ENCODE assay signal across 9 mouse cellular contexts in the genomic region with DNA sequence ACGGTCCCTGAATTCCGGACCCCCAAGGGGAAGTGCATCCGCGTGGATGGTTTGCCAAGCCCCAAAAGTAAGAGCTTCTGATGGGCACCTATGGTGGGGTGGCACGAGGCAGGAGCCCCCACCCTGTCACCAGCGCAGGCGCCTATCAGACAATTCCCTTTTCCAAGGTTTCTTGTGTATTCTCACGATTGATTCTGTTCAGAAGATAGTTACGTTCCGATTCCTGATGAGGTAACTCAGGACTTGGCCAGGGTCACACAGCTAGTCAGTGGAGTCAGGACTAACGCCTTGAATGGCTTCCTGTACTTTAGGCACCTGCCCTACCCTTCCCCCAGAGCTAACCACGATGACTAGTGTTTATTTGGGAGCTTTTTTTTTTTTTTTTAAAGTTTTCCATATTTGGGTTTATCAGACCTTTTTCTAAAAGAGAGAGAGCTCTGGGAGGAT. TPM values are rescaled to one million over a fixed set of nuclear protein-coding genes. Genes with fewer than 3 reads are reported as not detected.
DNase-seq lines count a peak whose midpoint lies in the region; ATAC-seq and TF ChIP-seq lines count a peak whose summit lies in the region.
"Had no signal": no experiment of that assay in that cellular context is flagged by ENCODE, and none has a peak within 500 bp of the region (broad histone marks: within the 10 kb centered on the region; RNA-seq: fewer than 3 reads in every experiment).

No protein-coding gene starts in this region.

- peak overlapping the region; percentile 90 for H3K27ac ChIP-seq in lung, postnatal 0 days (ENCODE audit: low read length)
- H3K27ac ChIP-seq in bone marrow, adult 2 months (ENCODE audit: control insufficient read depth, insufficient read depth, low read depth, low read length, poor library complexity), result peak overlapping the region; percentile 97
- H3K27ac ChIP-seq in stomach, postnatal 0 days (replicated peaks), result peak overlapping the region; percentile 65; the same call in 1 of the 2 replicates

- no peaks in the 10 kb centered on the region for H3K27me3 ChIP-seq in lung, postnatal 0 days (replicated peaks; ENCODE audit: insufficient read depth, low read length)
- no peaks in the 10 kb centered on the region for H3K27me3 ChIP-seq in stomach, postnatal 0 days (ENCODE audit: control insufficient read depth, insufficient read depth, low read length)

- ATAC-seq in lung, postnatal 0 days, result no peak
- ATAC-seq in stomach, postnatal 0 days (ENCODE audit: low FRiP score, low TSS enrichment), result no peak

- H3K4me1 ChIP-seq in lung, postnatal 0 days (ENCODE audit: insufficient read depth, low read depth, low read length), result peaks cover 49% of the 10 kb centered on the region
- H3K4me1 ChIP-seq in lung, adult 2 months (ENCODE audit: control insufficient read depth, insufficient read depth, low read length), result peaks cover 19% of the 10 kb centered on the region
- peaks cover 17% of the 10 kb centered on the region for H3K4me1 ChIP-seq in bone marrow, adult 2 months (ENCODE audit: control insufficient read depth, insufficient read depth, low read length)
- peaks cover 8% of the 10 kb centered on the region; the same call in 1 of the 2 replicates for H3K4me1 ChIP-seq in stomach, postnatal 0 days (replicated peaks; ENCODE audit: control insufficient read depth, insufficient read depth)

- 56% methylated on average over 12 of the region's 12 CpGs for WGBS in lung, postnatal 0 days
- WGBS in lung, adult 2 months, result 46% methylated on average over 12 of the region's 12 CpGs
- WGBS in bone marrow, adult 2 months, result 5% methylated on average over 12 of the region's 12 CpGs
- 72% methylated on average over 12 of the region's 12 CpGs for WGBS in stomach, postnatal 0 days

- no peak for TF ChIP-seq EP300 in lung, postnatal 0 days (IDR thresholded peaks at IDR 0.05)
- TF ChIP-seq EP300 in stomach, postnatal 0 days (optimal IDR thresholded peaks at IDR 0.05), result no peak

- no peak for TF ChIP-seq POLR2A in lung, adult 2 months (IDR thresholded peaks at IDR 0.05; ENCODE audit: borderline replicate concordance, extremely low read depth, low read depth, low read length)
- no peak for TF ChIP-seq POLR2A in bone marrow, adult 2 months (IDR thresholded peaks at IDR 0.05; ENCODE audit: borderline replicate concordance, control insufficient read depth, low read depth, low read length)

- no peak for TF ChIP-seq CTCF in lung, postnatal 0 days (IDR thresholded peaks at IDR 0.05)
- no peak for TF ChIP-seq CTCF in lung, adult 2 months (IDR thresholded peaks at IDR 0.05; ENCODE audit: insufficient read depth, low read length)
- TF ChIP-seq CTCF in bone marrow, adult 2 months (IDR thresholded peaks at IDR 0.05; ENCODE audit: control insufficient read depth, insufficient read depth, low read length), result no peak
- TF ChIP-seq CTCF in stomach, postnatal 0 days (IDR thresholded peaks at IDR 0.05; ENCODE audit: low read depth), result no peak

- intact Hi-C loops in gastrocnemius, postnatal 36 days (cut with DNase I), result no loop called here

- H3K4me3 ChIP-seq in lung, postnatal 0 days (ENCODE audit: low read depth, low read length), result no peak overlapping the region
- H3K4me3 ChIP-seq in lung, adult 2 months (replicated peaks; ENCODE audit: extremely low read depth, low read depth, low read length), result no peak overlapping the region
- peak overlapping the region; percentile 49 for H3K4me3 ChIP-seq in bone marrow, adult 2 months (replicated peaks; ENCODE audit: control insufficient read depth, low read depth, low read length)
- H3K4me3 ChIP-seq in stomach, postnatal 0 days (ENCODE audit: low read depth, low read length), result no peak overlapping the region

- H3K36me3 ChIP-seq in lung, postnatal 0 days (ENCODE audit: insufficient read depth, low read length), result no peaks in the 10 kb centered on the region
- no peaks in the 10 kb centered on the region for H3K36me3 ChIP-seq in stomach, postnatal 0 days (ENCODE audit: control insufficient read depth, insufficient read depth, low read length)

- no peak overlapping the region; the same call in 1 of the 2 replicates for H3K4me2 ChIP-seq in lung, postnatal 0 days (replicated peaks; ENCODE audit: low read depth, low read length)
- no peak overlapping the region for H3K4me2 ChIP-seq in stomach, postnatal 0 days (replicated peaks; ENCODE audit: low read depth)

- peak; percentile 46 for DNase-seq in lung, postnatal 0 days (ENCODE audit: low spot score)
- no peak for DNase-seq in lung, adult 2 months
- peak; percentile 74 for DNase-seq in induced T-regulatory cell, adult 2 months (ENCODE audit: low read depth)
- no peak for DNase-seq in stomach, postnatal 0 days (ENCODE audit: low spot score)
- no peak for DNase-seq in urinary bladder, adult 2 months (ENCODE audit: low spot score)
- no peak for DNase-seq in kidney, adult 8-10 months
- no peak for DNase-seq in gastrocnemius, postnatal 36 days

- H3K9me3 ChIP-seq in lung, postnatal 0 days (ENCODE audit: low read length), result no peaks in the 10 kb centered on the region
- H3K9me3 ChIP-seq in stomach, postnatal 0 days (ENCODE audit: control insufficient read depth, low read length), result no peaks in the 10 kb centered on the region

- no peak overlapping the region for H3K9ac ChIP-seq in lung, postnatal 0 days (replicated peaks; ENCODE audit: low read depth)
- no peak overlapping the region for H3K9ac ChIP-seq in stomach, postnatal 0 days (ENCODE audit: low read length)

RNA-seq across cellular contexts. Expression of gene E2f2, which starts 6.3 kb away (rescaled TPM):
- polyA plus RNA-seq in lung, postnatal 0 days (2015; fragmentation: Nextera tagmentation; extraction: Ambion mirVana), result 17.8 and 19.1 TPM in 2 replicates
- polyA plus RNA-seq in lung, adult 2 months (2012; rRNA removed), result 8.9 and 11.2 TPM in 2 replicates
- 146 and 157 TPM in 2 replicates for polyA plus RNA-seq in bone marrow, adult 2 months (2011; ENCODE audit: insufficient read depth, insufficient read length, low replicate concordance, missing spikeins)
- polyA plus RNA-seq in stomach, postnatal 0 days (2015; fragmentation: Nextera tagmentation; extraction: Ambion mirVana), result 0.91 and 1.5 TPM in 2 replicates
- polyA plus RNA-seq in urinary bladder, adult 2 months (2012; rRNA removed), result 0.50 TPM in 2 replicates
- total RNA-seq in gastrocnemius, postnatal 36 days (2021), result 1 to 10 TPM; 1.3 to 1.9 TPM

RNA-seq across cellular contexts. Expression of gene Asap3, which starts 27.7 kb away (rescaled TPM):
- 5.4 and 5.5 TPM in 2 replicates for polyA plus RNA-seq in lung, postnatal 0 days (2015; fragmentation: Nextera tagmentation; extraction: Ambion mirVana)
- 8.7 and 9.3 TPM in 2 replicates for polyA plus RNA-seq in lung, adult 2 months (2012; rRNA removed)
- polyA plus RNA-seq in bone marrow, adult 2 months (2011; ENCODE audit: insufficient read depth, insufficient read length, low replicate concordance, missing spikeins), result 0.23 and 0.60 TPM in 2 replicates
- 1.6 and 1.9 TPM in 2 replicates for polyA plus RNA-seq in stomach, postnatal 0 days (2015; fragmentation: Nextera tagmentation; extraction: Ambion mirVana)
- polyA plus RNA-seq in urinary bladder, adult 2 months (2012; rRNA removed), result 11.7 and 11.8 TPM in 2 replicates
- total RNA-seq in gastrocnemius, postnatal 36 days (2021), result 1 to 10 TPM; 1.8 to 2.1 TPM
- total RNA-seq: megakaryocyte progenitor cell, adult 5-6 weeks had no signal

RNA-seq across cellular contexts. Expression of gene Id3, which starts 35.2 kb away (rescaled TPM):
- polyA plus RNA-seq in lung, postnatal 0 days (2015; fragmentation: Nextera tagmentation; extraction: Ambion mirVana), result 430 and 477 TPM in 2 replicates
- polyA plus RNA-seq in lung, adult 2 months (2012; rRNA removed), result 390 and 505 TPM in 2 replicates
- polyA plus RNA-seq in bone marrow, adult 2 months (2011; ENCODE audit: insufficient read depth, insufficient read length, low replicate concordance, missing spikeins), result 14.5 and 33.8 TPM in 2 replicates
- 201 and 224 TPM in 2 replicates for polyA plus RNA-seq in stomach, postnatal 0 days (2015; fragmentation: Nextera tagmentation; extraction: Ambion mirVana)
- polyA plus RNA-seq in urinary bladder, adult 2 months (2012; rRNA removed), result 272 and 386 TPM in 2 replicates
- 10 to 100 TPM; 13.8 to 14.1 TPM for total RNA-seq in gastrocnemius, postnatal 36 days (2021)

Comparison
In these comparisons a context has a peak if more than half of its experiments do, and no peak if none do; other contexts are left out.
1. DNase-seq: peak in lung, postnatal 0 days (single experiment) and induced T-regulatory cell, adult 2 months (single experiment); none in lung, adult 2 months (single experiment), stomach, postnatal 0 days (single experiment), urinary bladder, adult 2 months (single experiment), kidney, adult 8-10 months (0 of 2) and gastrocnemius, postnatal 36 days (0 of 2).
2. Peak in every context shown above with its lines, with median percentiles within 50 percentile points of each other: H3K27ac ChIP-seq.